Mouse (Mus musculus) duodenum, adult 2 months (tissue): ENCODE measurements around the gene Man2b2. TPM values are rescaled to one million over a fixed set of nuclear protein-coding genes. Genes with fewer than 3 reads are reported as not detected.

Experiments
- polyA plus RNA-seq: library from polyadenylated mRNA; depleted of rRNA; stranded (reverse); fragments of >200 nt; gene quantifications from 2 replicates; pipeline ENCODE4 v1.2.3, GENCODE M21; 2012; ENCODE audit warnings: low replicate concordance; rRNA removed

Man2b2 gene
- polyA plus RNA-seq = 61.5 and 68.3 TPM in 2 replicates

GRCm38 (mm10) chr5:36829913-36830879 is at the start of gene Man2b2:
Gene Man2b2 (minus strand): TSS chr5:36830653.

DNA sequence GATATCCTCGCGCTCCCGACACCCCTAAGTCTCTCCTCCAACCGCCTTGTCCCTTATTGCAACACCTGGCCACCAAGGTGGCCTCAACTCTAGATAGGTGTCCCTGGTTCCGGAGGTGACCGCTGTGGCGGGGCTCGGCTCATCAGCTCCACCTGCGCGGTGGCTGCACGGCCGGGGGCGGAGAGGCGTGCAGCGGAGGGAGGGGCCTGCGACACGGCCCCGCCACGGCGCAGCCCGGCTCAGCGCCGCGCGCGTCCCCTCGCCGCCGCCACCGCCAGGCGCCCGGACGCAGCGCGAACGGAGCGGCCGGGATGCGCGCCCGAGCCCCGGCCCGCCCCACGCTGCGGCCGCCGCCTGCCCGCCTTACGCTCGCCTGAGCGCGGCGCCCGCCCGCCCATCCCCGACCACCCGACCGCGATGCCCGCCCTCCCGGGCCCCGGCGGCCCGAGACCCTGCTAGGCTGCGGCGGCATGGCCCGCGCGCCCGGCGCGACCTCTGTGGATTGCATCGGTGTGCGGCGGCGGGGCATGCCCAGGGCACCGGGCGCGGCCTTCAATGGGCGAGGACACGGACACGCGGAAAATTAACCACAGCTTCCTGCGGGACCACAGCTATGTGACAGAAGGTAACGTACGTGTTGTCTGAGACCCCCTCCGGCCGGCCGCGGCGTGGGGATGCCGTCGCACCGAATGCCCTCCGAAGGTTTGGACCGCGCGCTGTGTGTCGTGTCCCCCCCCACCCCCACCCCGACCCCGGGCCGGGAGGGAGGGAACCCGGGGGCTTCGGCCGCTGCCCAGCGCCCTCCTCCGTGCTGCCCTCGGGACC is 38.0 kb upstream of the Man2b2 start, which contains the start of gene Ppp2r2c:
Gene Ppp2r2c (plus strand): TSS at position 248 of the 825 bp plus-strand sequence.

GRCm38 (mm10) chr5:36796296-36797014 is 34.0 kb downstream of the Man2b2 start, which contains the start of gene Mrfap1:
Gene Mrfap1 (minus strand): TSS chr5:36796772.

Other genes with a start within 250 kb of the Man2b2 start
- 17.5 and 18.0 TPM in 2 replicates for gene Tbc1d14, start 237.4 kb downstream of the Man2b2 start, polyA plus RNA-seq
- gene D5Ertd579e, start 134.6 kb downstream of the Man2b2 start, polyA plus RNA-seq = 17.5 and 28.8 TPM in 2 replicates
- 20.2 and 50.1 TPM in 2 replicates for gene Bloc1s4, start 82.0 kb downstream of the Man2b2 start, polyA plus RNA-seq
- 44.6 and 132 TPM in 2 replicates for gene Mrfap1, start 33.9 kb downstream of the Man2b2 start, polyA plus RNA-seq
- gene Ppp2r2c, start 37.9 kb upstream of the Man2b2 start, polyA plus RNA-seq = 0.57 and 1.1 TPM in 2 replicates
- gene Wfs1, start 158.6 kb upstream of the Man2b2 start, polyA plus RNA-seq = 24.0 and 27.4 TPM in 2 replicates